Mouse (Mus musculus) MEL-GATA-1-ER (cell line): ENCODE results near the gene Olfr622.

Experiments used
- DNase-seq: peaks from one replicate; pipeline ENCODE4 v3.0.0-alpha.2; 2012; ENCODE audit warnings: low read depth; ENCODE audit errors: extremely low read depth

Gene Olfr622

DNA sequence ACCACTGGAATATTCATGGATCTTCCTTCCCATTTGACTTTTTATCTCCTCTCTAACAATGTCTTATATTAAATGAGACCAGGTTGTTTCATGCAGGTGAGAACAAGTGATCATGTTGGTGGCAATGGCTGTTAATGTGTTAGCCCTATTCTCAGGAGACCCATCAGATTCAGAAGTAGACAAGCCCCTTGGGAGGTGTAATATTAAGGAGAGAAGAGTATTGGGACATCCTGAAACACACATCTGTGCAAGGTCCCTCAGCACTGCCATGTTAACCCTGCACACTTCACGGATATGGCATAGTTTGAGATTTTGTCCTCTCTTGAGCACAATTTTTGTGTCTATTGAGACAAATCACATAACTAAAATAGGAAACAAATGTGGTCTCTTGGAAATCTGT, at the start of gene Olfr622:
Gene Olfr622 (minus strand): TSS at position 101 of the 400 bp plus-strand sequence.
- no peak for DNase-seq

DNA sequence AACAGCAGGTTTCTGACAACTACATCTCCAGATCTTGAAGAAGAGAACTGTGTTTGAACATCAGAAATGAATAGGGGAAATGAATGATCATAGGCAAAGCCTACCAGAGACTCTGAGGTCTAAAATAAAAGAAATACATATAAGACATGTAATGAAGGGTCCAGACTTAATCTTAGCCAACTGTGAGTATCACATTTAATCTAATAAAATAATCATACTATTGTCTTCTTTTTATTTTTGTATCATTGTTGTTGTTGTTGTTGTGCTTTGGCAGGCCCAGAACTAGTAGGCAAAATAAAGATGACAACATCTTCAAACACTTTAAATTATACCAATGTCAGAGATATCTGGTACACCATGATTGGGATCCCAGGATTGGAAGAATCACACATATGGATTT, 39.9 kb upstream of the Olfr622 start, which contains the start of gene Olfr625-ps1:
Gene Olfr625-ps1 (plus strand): TSS at position 301 of the 400 bp plus-strand sequence.
- no peak for DNase-seq

DNA sequence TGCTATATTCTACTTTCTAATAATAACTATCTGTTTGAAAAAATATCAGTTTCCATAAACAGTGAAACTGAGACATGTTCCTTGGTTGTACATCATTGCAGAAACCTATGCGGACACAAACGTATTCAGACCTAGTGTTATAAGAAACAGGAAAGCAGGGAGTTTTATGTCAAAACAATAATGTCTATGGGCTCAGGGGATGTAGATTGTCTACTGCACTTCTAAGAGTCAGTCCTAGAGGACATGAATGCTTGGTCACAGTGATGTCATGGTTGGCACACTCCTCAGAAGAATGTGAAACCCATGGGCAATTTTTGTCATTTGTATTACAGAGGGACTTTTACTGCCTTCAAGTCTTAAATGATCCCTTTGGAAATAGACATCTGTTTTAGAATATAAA, 28.6 kb upstream of the Olfr622 start, which contains the start of gene Olfr624:
Gene Olfr624 (minus strand): TSS at position 101 of the 400 bp plus-strand sequence.
- no peak for DNase-seq

GRCm38 (mm10) chr7:103663598-103663997, 21.1 kb upstream of the Olfr622 start, which contains the start of gene Olfr623:
Gene Olfr623, minus strand, starts transcription at chr7:103663698.
- DNase-seq = no peak

DNA sequence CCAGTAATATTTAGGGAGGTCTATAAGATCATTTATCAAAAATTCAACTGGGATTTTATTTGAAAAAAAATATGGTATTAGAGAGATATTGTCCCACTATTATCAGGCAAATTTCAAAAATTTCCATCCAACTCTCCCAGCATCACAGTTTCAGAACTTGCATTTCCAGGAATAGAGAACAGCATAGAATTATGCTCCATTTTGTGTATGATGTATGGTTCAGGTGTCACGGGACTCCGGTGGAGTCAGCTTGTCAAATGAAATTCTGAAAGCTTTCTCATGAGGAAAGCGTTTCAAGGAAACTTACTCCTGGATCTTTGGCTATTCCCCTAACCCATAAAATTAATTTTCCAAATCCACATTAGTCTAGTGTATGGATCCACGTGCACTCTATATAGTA, 1.6 kb upstream of the Olfr622 start:
- no peak for DNase-seq

DNA sequence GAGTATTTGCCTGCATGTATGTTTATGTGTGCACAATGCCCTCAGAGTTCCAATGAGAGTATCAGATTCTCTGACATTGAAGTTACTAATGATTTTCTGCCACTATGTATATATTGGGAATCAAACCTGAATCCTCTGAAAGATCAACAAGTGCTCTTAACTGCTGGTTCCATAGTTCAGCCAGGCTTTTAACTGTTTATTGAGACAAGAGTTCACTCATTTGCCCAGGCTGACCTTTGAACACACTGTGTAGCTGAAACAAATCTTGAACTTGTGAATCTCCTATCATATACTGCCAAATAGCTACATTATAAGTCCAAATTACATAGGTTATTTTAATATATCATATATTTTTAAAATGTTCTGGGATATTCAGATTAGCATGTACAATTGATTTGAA, 5.7 kb downstream of the Olfr622 start:
- no peak for DNase-seq

- DNase-seq = no peak
Measured at GRCm38 (mm10) chr7:103612434-103612833, 30.1 kb downstream of the Olfr622 start, which contains the start of gene Olfr620. Gene Olfr620, minus strand, starts transcription at chr7:103612534.

GRCm38 (mm10) chr7:103607425-103607824, 35.1 kb downstream of the Olfr622 start:
- no peak for DNase-seq

DNA sequence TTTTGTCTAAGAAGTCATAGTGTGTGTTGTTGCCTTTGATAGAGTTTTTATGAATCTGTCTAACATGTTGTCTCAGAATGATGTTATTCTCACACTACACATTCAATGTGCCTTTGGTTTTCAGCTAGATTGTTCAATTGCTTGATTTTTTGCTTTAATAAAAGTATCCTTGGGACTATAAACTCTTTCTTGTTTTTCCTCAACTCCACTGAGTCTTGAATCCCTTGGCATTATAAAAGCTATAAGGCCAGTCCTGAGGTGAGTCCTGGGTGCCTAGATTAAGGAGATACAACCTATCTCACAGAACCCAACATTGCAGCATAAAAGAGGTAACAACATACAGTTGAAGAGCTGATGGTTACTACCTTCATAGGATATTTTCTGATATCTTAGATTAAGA, 42.2 kb downstream of the Olfr622 start, which contains the start of gene Olfr619:
Gene Olfr619 (plus strand): TSS at position 301 of the 400 bp plus-strand sequence.
- no peak for DNase-seq

DNA sequence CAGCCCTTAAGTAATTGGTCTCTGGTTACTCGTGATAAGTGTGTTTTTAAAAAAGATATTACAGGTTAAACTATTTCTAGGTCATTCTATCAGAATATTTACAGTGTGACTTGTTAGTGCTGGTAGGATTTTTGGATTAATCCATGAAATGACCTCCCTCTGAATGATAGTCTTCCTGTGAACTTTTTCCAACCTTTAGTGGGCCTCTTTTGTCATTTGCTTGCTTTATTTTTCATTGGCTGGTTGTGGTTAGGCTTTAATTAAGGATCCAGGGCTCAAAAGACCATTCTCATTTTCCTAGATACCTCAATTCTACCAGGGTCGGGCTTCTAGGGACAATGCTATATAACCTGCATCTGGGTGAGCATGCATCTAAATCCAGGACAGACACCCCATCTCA, 52.7 kb downstream of the Olfr622 start, which contains the start of gene Olfr618:
Gene Olfr618 (plus strand): TSS at position 301 of the 400 bp plus-strand sequence.
- no peak for DNase-seq
